Mouse (Mus musculus) adrenal gland, postnatal 4 days (tissue): ENCODE data around the gene Fbxw2. TPM values are rescaled to one million over a fixed set of nuclear protein-coding genes. Genes with fewer than 3 reads are reported as not detected.
"Not testable (repeated sequence)": the region's sequence is repeated elsewhere in the genome, so short reads cannot be mapped to it uniquely, and the experiment has no call there.

Source experiments
- DNase-seq, 2 experiments: peaks; one replicate each; pipeline ENCODE4 v3.0.0; 2021 to 2022; ENCODE audit warnings: low spot score in 2 of 2, mixed read lengths in 2 of 2
- long read RNA-seq, 2 experiments: library from polyadenylated mRNA; stranded (forward); transcript quantifications; one replicate each; pipeline ENCODE4 v2.0.0; 2021
- total RNA-seq, 2 experiments: library from RNA; stranded (reverse); gene quantifications; 2 replicates each; pipeline ENCODE4 v1.2.3; 2021

Fbxw2 gene
- 10 to 100 TPM; 70.4 to 77.6 TPM for total RNA-seq
- long read RNA-seq, experiment 1, transcript Fbxw2-208 (4 exons, 1,930 nt) = minor isoform, 5 of 38 reads
- long read RNA-seq, experiment 1, transcript Fbxw2-202 (8 exons, 1,838 nt) = minor isoform, 5 of 38 reads
- long read RNA-seq, experiment 1, transcript Fbxw2-206 (8 exons, 1,923 nt) = major isoform, 9 of 38 reads
- long read RNA-seq, experiment 1, partial matches to known transcripts = 2 of 38 reads
- long read RNA-seq, experiment 1, other reads (novel, unspliced or antisense) = 15 of 38 reads
- long read RNA-seq, experiment 2, transcript Fbxw2-208 (4 exons, 1,930 nt) = minor isoform, 8 of 107 reads
- long read RNA-seq, experiment 2, transcript Fbxw2-206 (8 exons, 1,923 nt) = major isoform, 50 of 107 reads
- long read RNA-seq, experiment 2, transcript Fbxw2-202 (8 exons, 1,838 nt) = minor isoform, 13 of 107 reads
- long read RNA-seq, experiment 2, partial matches to known transcripts = 13 of 107 reads
- long read RNA-seq, experiment 2, other reads (novel, unspliced or antisense) = 17 of 107 reads

- DNase-seq = peak; percentile 70 to 81
Observed at GRCm38 (mm10) chr2:34825827-34826459, at the start of gene Fbxw2. Fbxw2 (minus strand) TSS chr2:34826311.

GRCm38 (mm10) chr2:34874816-34875345 is 48.8 kb upstream of the Fbxw2 start, which contains the start of gene Psmd5:
Psmd5 (minus strand) TSS chr2:34874968.
- DNase-seq = no peak

- no peak for DNase-seq
Observed at GRCm38 (mm10) chr2:34874271-34874670, 48.2 kb upstream of the Fbxw2 start, which contains the start of gene Cutal. Cutal (plus strand) TSS chr2:34874396.

GRCm38 (mm10) chr2:34870520-34871474 is 44.7 kb upstream of the Fbxw2 start:
- DNase-seq = peak; percentile 56 to 84

- DNase-seq = no peak
Observed at GRCm38 (mm10) chr2:34869680-34870079, 43.6 kb upstream of the Fbxw2 start.

GRCm38 (mm10) chr2:34857728-34858127 is 31.6 kb upstream of the Fbxw2 start:
- no peak for DNase-seq

- no peak for DNase-seq
Observed at GRCm38 (mm10) chr2:34855265-34855664, 29.2 kb upstream of the Fbxw2 start.

- no peak for DNase-seq
Observed at GRCm38 (mm10) chr2:34847702-34848101, 21.6 kb upstream of the Fbxw2 start.

- DNase-seq = no peak
Observed at GRCm38 (mm10) chr2:34843211-34843939, 17.3 kb upstream of the Fbxw2 start.

GRCm38 (mm10) chr2:34841706-34842105 is 15.6 kb upstream of the Fbxw2 start:
- no peak for DNase-seq

GRCm38 (mm10) chr2:34840143-34840542 is 14.0 kb upstream of the Fbxw2 start:
- DNase-seq = not testable (repeated sequence)

- no peak for DNase-seq
Observed at GRCm38 (mm10) chr2:34835669-34836068, 9.6 kb upstream of the Fbxw2 start.

- no peak for DNase-seq
Observed at GRCm38 (mm10) chr2:34833624-34834023, 7.5 kb upstream of the Fbxw2 start.

- DNase-seq = not testable (repeated sequence)
Observed at GRCm38 (mm10) chr2:34832766-34833457, 6.8 kb upstream of the Fbxw2 start, which contains the start of gene Gm34653. Gm34653 (plus strand) TSS chr2:34833007.

GRCm38 (mm10) chr2:34830066-34830465 is 4.0 kb upstream of the Fbxw2 start:
- not testable (repeated sequence) for DNase-seq

GRCm38 (mm10) chr2:34828026-34828425 is 1.9 kb upstream of the Fbxw2 start:
- no peak for DNase-seq

- DNase-seq = no peak
Observed at GRCm38 (mm10) chr2:34827591-34827990, 1.5 kb upstream of the Fbxw2 start.

- no peak for DNase-seq
Observed at GRCm38 (mm10) chr2:34826460-34827231, 535 bp upstream of the Fbxw2 start.

- no peak for DNase-seq
Observed at GRCm38 (mm10) chr2:34818492-34818891, 7.6 kb downstream of the Fbxw2 start.
